Mouse (Mus musculus) liver, embryonic 11.5 days (tissue): ENCODE data around the gene Erv3. TPM values are rescaled to one million over a fixed set of nuclear protein-coding genes. Genes with fewer than 3 reads are reported as not detected.

Experiments used
- ATAC-seq: fragments of 200-750 bp; cut with Nextera tagmentation; replicated peaks from 2 replicates; pipeline ENCODE4 v1.8.0; 2017; ENCODE audit warnings: moderate number of reproducible peaks, mild to moderate bottlenecking, moderate TSS enrichment, moderate library complexity; ENCODE audit not compliant: low FRiP score
- DNase-seq: peaks from one replicate; pipeline ENCODE4 v3.0.0-alpha.2; 2017; ENCODE audit warnings: low spot score
- H3K27ac ChIP-seq: fragments of 300-500 bp; sonication (generic); 2 replicates; pipeline ENCODE4 v1.5.1; 2014; ENCODE audit warnings: mild to moderate bottlenecking, low read depth, low read length, control low read depth
- H3K27me3 ChIP-seq: fragments of 300-500 bp; sonication (generic); replicated peaks from 2 replicates; pipeline ENCODE4 v1.6.1; 2014; ENCODE audit warnings: low read length, mixed read lengths; ENCODE audit not compliant: control insufficient read depth, insufficient read depth
- H3K36me3 ChIP-seq: fragments of 300-500 bp; sonication (generic); 2 replicates; pipeline ENCODE4 v1.6.1; 2014; ENCODE audit warnings: mild to moderate bottlenecking, low read length, moderate library complexity, mixed read lengths; ENCODE audit not compliant: control insufficient read depth, insufficient read depth
- H3K4me1 ChIP-seq: fragments of 300-500 bp; sonication (generic); replicated peaks from 2 replicates; pipeline ENCODE4 v1.6.1; 2014; ENCODE audit warnings: low read length, mixed read lengths; ENCODE audit not compliant: control insufficient read depth, insufficient read depth
- H3K4me2 ChIP-seq: fragments of 300-500 bp; sonication (generic); 2 replicates; pipeline ENCODE4 v1.6.1; 2014; ENCODE audit warnings: mild to moderate bottlenecking, control low read depth, moderate library complexity
- H3K4me3 ChIP-seq: fragments of 300-500 bp; sonication (generic); 2 replicates; pipeline ENCODE4 v1.5.1; 2014; ENCODE audit warnings: low read depth, low read length, control low read depth
- H3K9ac ChIP-seq: fragments of 300-500 bp; sonication (generic); 2 replicates; pipeline ENCODE4 v1.6.1; 2014; ENCODE audit warnings: low read depth, low read length, control low read depth
- H3K9me3 ChIP-seq: fragments of 300-500 bp; sonication (generic); 2 replicates; pipeline ENCODE4 v1.6.1; 2016; ENCODE audit warnings: low read length, inconsistent platforms, mixed read lengths; ENCODE audit not compliant: control insufficient read depth
- WGBS: fragments of 180-500 bp; shearing (Covaris S2); extraction: QIAGEN DNeasy Blood & Tissue Kit; methylation state at CpG from one replicate; pipeline ENCODE4 v1.1.7; 2014; 5-methylcytosine and 5-hydroxymethylcytosine counted together
- polyA plus RNA-seq: library from polyadenylated mRNA; unstranded; fragments of >200 nt; fragmentation: Nextera tagmentation; extraction: Ambion mirVana; gene quantifications from 2 replicates; pipeline ENCODE4 v1.2.1, GENCODE M21; 2014

Erv3 gene
- polyA plus RNA-seq, 1 experiment from 2014 or later = not detected

DNA sequence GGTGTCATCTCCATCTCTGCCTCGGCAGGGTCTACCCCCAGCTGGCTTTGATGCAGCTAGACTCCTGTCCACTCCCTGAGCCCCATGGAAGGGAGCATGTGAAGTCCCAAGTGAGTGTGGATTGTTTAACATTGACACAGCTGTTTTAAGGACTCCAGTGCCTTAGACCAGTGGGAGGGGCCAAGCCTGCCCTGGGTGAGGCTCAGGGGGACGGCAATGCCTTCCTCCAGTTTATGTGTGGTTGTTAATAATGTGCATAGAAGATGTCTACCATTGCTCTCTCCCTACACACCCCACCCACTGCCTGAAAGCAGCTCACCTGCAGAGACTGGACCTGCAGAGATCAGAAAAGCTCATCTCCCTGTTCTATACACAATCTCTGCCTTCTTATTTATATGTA lies 35.6 kb downstream of the Erv3 start:
- Histone ChIP-seq H3K9ac (no peak overlapping the region), H3K4me3 (no peak overlapping the region), H3K27ac (no peak overlapping the region), H3K36me3 (no peaks in the 10 kb centered on the region), H3K4me2 (no peak overlapping the region), H3K27me3 (no peaks in the 10 kb centered on the region), H3K9me3 (no peaks in the 10 kb centered on the region), H3K4me1 (peaks cover 34% of the 10 kb centered on the region)
- ATAC-seq (no peak), DNase-seq (no peak)
- WGBS = 62% methylated on average over 2 of the region's 2 CpGs

DNA sequence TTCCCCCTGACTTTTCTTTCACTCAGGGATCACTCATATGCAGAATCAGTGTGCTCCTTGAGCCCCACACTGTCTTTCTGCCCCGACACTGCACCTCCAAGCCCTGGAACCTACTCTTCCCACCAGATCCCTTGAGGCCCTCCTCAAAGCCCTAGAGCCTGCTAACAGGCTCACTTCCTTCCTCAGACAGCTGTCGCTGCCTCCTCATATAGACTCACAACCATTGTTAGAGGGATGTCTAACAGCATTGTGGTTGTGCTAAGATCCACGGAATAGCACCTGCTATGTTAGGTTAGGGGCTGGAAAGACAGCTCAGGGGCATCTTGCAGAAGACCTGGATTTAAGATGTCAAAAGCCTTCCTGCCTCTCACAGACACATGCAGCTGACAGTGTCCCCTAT lies 37.1 kb downstream of the Erv3 start:
- no peak overlapping the region for H3K4me3 ChIP-seq
- 61% methylated on average over 3 of the region's 3 CpGs for WGBS
- no peaks in the 10 kb centered on the region for H3K9me3 ChIP-seq
- no peak overlapping the region for H3K9ac ChIP-seq
- H3K4me1 ChIP-seq = peaks cover 32% of the 10 kb centered on the region
- no peak overlapping the region for H3K27ac ChIP-seq
- DNase-seq = no peak
- no peak for ATAC-seq
- no peaks in the 10 kb centered on the region for H3K36me3 ChIP-seq
- no peaks in the 10 kb centered on the region for H3K27me3 ChIP-seq
- no peak overlapping the region for H3K4me2 ChIP-seq

DNA sequence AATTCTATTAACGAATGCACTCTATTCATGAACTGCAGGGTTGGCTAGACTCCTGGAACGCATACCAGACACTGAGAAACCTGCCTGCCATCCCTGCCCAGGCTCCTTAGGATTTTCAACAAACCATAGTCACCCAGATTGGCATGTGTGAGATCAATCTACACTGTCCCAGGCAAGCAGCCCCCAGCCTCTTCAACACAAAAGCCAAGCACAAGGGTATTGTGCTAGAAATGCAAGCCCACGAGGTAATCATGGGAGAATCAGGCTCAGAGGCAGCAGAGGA lies 37.9 kb downstream of the Erv3 start:
- Histone ChIP-seq H3K27ac (no peak overlapping the region; the same call in 1 of the 2 replicates), H3K4me3 (no peak overlapping the region), H3K27me3 (no peaks in the 10 kb centered on the region), H3K9ac (no peak overlapping the region), H3K4me2 (no peak overlapping the region), H3K4me1 (peaks cover 25% of the 10 kb centered on the region), H3K36me3 (no peaks in the 10 kb centered on the region), H3K9me3 (no peaks in the 10 kb centered on the region)
- no peak for ATAC-seq
- DNase-seq = no peak
- 74% methylated on average over 3 of the region's 3 CpGs for WGBS

DNA sequence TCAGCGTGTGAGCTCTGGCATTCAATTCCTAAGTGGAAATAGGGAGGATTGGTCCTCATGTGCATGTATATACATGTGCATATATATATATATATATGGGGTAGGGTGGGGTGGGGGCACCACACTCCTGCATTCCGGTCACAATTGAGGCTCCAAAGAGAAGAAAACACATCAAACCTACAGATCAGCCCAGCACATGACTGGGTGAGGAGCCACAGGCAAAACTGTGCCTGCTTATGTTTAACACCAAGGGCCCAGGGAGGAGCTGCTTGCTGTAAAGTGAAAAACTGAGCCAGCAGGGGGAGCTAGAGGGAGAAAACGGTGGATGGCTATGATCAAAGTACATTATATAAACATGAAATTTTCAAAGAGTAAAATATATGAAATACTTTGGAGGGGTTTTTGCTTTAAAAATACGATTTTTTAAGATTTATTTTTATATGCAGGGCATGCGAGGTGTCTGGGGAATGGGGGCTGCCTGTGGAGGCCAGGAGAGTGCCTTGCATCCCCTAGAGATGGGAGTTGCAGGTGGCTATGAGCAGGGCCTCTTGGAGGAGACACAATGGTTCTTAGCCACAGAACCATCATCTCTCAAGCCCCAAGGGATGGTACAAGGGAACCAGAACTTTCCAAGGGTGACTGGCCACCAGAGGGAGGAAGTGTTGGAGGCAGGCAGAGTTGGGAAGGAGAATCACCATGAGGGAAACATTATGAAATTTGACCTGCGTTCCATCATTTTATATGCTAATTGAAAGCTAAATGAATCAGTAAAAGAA lies 38.4 kb downstream of the Erv3 start:
- H3K4me3 ChIP-seq = no peak overlapping the region
- H3K4me2 ChIP-seq = peak overlapping the region; percentile 56; the same call in 1 of the 2 replicates
- WGBS = 27% methylated on average over 6 of the region's 6 CpGs
- ATAC-seq = peak; percentile 32; the same call in 1 of the 2 replicates
- H3K9me3 ChIP-seq = no peaks in the 10 kb centered on the region
- no peak overlapping the region for H3K9ac ChIP-seq
- H3K27ac ChIP-seq = no peak overlapping the region
- H3K36me3 ChIP-seq = no peaks in the 10 kb centered on the region
- no peaks in the 10 kb centered on the region for H3K27me3 ChIP-seq
- peaks cover 20% of the 10 kb centered on the region for H3K4me1 ChIP-seq
- DNase-seq = peak; percentile 72

DNA sequence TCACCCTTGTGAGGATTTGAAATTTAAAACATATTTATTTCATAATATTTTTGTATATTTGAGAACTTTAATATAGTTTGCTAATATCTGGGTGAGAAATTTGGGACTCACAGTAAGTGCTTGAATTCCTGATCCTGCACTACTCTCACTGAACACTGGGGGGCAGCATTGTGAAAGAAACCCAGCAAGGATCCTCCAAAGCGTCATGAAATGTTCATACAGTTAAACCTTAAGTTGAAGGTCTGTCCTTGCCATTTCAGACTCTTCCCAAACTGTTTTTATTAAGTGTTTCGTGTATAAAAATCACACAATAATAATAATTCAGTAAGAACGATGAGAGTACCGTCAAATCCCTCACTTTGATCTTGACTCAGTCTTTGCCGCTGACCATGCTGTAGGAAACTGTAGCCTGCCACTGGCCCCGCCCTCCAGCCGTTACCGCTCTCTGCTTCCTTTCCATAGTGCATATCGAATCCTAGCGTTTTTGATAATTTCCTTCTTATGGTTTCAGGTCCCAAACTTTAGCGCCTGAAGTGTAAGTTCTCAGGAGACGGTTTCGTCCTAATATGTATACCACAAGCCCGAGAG lies 39.4 kb downstream of the Erv3 start:
- no peaks in the 10 kb centered on the region for H3K9me3 ChIP-seq
- H3K27ac ChIP-seq = no peak overlapping the region
- H3K27me3 ChIP-seq = no peaks in the 10 kb centered on the region
- no peak overlapping the region for H3K9ac ChIP-seq
- no peak overlapping the region for H3K4me3 ChIP-seq
- H3K4me2 ChIP-seq = peak overlapping the region; percentile 56
- no peaks in the 10 kb centered on the region for H3K36me3 ChIP-seq
- ATAC-seq = peak; percentile 68
- 18% methylated on average over 14 of the region's 14 CpGs for WGBS
- peak; percentile 75 for DNase-seq
- peaks cover 11% of the 10 kb centered on the region for H3K4me1 ChIP-seq

GRCm38 (mm10) chr2:131814327-131814726 lies 45.2 kb downstream of the Erv3 start:
- no peak overlapping the region for H3K4me2 ChIP-seq
- H3K27me3 ChIP-seq = no peaks in the 10 kb centered on the region
- no peaks in the 10 kb centered on the region for H3K4me1 ChIP-seq
- no peaks in the 10 kb centered on the region for H3K36me3 ChIP-seq
- DNase-seq = no peak
- no peak for ATAC-seq
- WGBS = 76% methylated on average over 10 of the region's 10 CpGs
- H3K9ac ChIP-seq = no peak overlapping the region
- no peak overlapping the region for H3K27ac ChIP-seq
- H3K4me3 ChIP-seq = no peak overlapping the region
- H3K9me3 ChIP-seq = no peaks in the 10 kb centered on the region

DNA sequence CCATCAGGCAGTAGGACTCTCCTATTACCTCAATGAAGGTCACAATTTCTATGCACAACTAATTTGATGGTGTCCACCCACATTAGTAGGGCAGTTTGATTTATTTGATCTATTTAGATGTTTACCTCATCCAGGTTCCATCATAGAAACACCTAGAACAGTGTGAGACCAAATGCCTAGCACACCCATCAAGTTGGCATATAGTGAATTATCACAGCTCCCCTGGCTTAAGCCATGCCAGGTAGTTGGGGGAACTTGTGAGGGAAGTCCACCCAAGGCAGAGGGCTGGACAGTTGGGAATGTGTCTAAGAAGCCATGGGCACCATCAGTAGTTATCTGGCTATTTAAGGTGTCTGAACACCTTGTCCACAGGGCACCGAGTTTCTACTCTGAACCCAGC lies 46.1 kb downstream of the Erv3 start:
- 76% methylated on average over 1 of the region's 1 CpGs for WGBS
- no peak overlapping the region for H3K27ac ChIP-seq
- H3K9me3 ChIP-seq = no peaks in the 10 kb centered on the region
- no peak overlapping the region for H3K4me3 ChIP-seq
- no peaks in the 10 kb centered on the region for H3K4me1 ChIP-seq
- H3K4me2 ChIP-seq = no peak overlapping the region
- no peaks in the 10 kb centered on the region for H3K27me3 ChIP-seq
- DNase-seq (no peak), ATAC-seq (no peak)
- H3K36me3 ChIP-seq = no peaks in the 10 kb centered on the region
- no peak overlapping the region for H3K9ac ChIP-seq

DNA sequence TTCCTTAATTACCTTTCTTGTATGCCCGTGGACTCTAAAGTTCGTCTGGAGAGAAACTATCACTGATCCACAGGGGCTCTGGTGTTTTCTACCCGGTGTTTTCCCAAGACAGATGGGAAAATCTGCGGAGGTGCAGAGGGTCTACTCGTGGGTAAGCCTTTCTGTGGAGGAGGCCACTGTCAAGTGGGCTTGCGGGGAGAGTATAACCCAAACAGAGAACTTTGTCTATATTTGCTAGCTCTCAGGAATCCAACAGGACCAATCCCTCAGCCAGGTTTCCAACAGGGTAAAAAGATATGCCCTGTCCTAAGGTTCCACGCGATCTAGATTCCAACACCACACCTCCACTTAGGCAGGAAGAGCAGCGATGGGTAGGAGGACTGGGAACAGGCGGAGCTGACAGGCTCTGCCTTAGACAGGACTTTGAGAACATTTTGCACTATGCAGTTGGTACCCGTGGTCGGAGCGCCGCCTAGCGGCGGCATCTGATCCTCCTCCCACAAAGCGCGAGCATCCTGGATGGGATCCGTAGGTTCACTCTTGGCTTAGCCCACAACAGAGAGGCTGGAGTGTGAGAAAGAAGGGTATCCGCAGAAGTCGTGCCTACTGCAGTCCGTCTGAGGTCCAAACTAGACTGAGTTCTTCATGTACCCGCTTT lies 46.9 kb downstream of the Erv3 start:
- Histone ChIP-seq H3K4me1 (no peaks in the 10 kb centered on the region), H3K4me2 (no peak overlapping the region), H3K36me3 (no peaks in the 10 kb centered on the region), H3K4me3 (no peak overlapping the region), H3K27me3 (no peaks in the 10 kb centered on the region), H3K9ac (no peak overlapping the region), H3K27ac (no peak overlapping the region), H3K9me3 (no peaks in the 10 kb centered on the region)
- WGBS = 18% methylated on average over 23 of the region's 23 CpGs
- DNase-seq = peak; percentile 73
- ATAC-seq = peak; percentile 43; the same call in 1 of the 2 replicates

DNA sequence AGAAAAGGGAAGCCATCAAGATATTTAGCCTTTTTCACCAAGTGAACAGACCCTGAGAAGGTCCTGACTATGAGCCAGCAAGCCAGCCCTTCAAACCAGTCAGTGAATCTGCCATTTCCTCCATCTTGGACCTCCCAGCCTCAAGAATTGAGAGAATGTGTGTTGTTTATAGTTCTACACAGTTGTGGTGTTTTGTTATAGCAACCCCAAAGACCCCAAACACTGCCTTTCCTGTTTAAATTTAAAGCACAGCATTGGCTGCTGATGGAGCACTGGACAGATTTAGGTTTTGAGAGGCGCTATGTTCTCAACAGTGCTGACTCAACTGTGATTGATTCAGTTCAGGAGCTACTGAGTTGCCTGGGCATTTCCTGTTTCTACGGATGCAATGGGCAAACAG lies 47.9 kb downstream of the Erv3 start:
- H3K4me3 ChIP-seq = no peak overlapping the region
- DNase-seq = no peak
- H3K4me1 ChIP-seq = no peaks in the 10 kb centered on the region
- H3K36me3 ChIP-seq = no peaks in the 10 kb centered on the region
- H3K9ac ChIP-seq = no peak overlapping the region
- no peak overlapping the region for H3K4me2 ChIP-seq
- no peak for ATAC-seq
- no peaks in the 10 kb centered on the region for H3K9me3 ChIP-seq
- H3K27me3 ChIP-seq = no peaks in the 10 kb centered on the region
- no peak overlapping the region for H3K27ac ChIP-seq
- WGBS = 71% methylated on average over 2 of the region's 2 CpGs
